Comparison of ENCODE assay signal across 9 mouse cellular contexts in the genomic region with DNA sequence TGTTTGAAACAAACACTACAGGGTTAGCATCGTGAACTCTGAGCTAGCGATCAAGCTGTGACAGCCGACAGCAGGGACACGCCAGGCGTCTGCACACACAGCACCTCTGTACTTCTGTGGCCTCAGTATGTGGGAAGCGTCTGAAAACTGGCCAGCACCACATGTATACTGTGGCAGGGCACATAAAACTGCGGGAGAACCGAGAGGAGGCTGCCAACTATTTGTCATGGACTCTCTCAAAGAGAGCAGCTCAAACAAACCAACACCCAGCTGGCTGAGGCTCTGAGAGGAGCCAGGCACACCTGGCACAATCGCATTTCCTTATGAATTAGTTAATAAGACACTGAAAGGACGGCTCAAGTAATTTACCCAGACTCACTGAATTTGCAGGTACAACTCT. TPM values are rescaled to one million over a fixed set of nuclear protein-coding genes. Genes with fewer than 3 reads are reported as not detected.
DNase-seq lines count a peak whose midpoint lies in the region; ATAC-seq lines count a peak whose summit lies in the region.
"Had no signal": no experiment of that assay in that cellular context is flagged by ENCODE, and none has a peak within 500 bp of the region (broad histone marks: within the 10 kb centered on the region; RNA-seq: fewer than 3 reads in every experiment).

No protein-coding gene starts in this region.

- peak overlapping the region; percentile 35; the same call in 1 of the 2 replicates for H3K27ac ChIP-seq in hindbrain, embryonic 15.5 days (replicated peaks)
- no peak overlapping the region for H3K27ac ChIP-seq in hindbrain, embryonic 10.5 days
- H3K27ac ChIP-seq: liver, embryonic 14.5 days had no signal

- H3K9ac ChIP-seq in hindbrain, embryonic 15.5 days = no peak overlapping the region
- H3K9ac ChIP-seq: liver, embryonic 14.5 days had no signal

- H3K4me1 ChIP-seq in hindbrain, embryonic 15.5 days (replicated peaks) = peaks cover 9% of the 10 kb centered on the region; the same call in 1 of the 2 replicates
- no peaks in the 10 kb centered on the region for H3K4me1 ChIP-seq in hindbrain, embryonic 10.5 days (replicated peaks)

- H3K4me2 ChIP-seq in hindbrain, embryonic 15.5 days = no peak overlapping the region

- no peaks in the 10 kb centered on the region for H3K27me3 ChIP-seq in hindbrain, embryonic 15.5 days
- H3K27me3 ChIP-seq in hindbrain, embryonic 10.5 days (ENCODE audit: insufficient read depth, poor library complexity, severe bottlenecking) = no peaks in the 10 kb centered on the region

- intact Hi-C loops in heart, postnatal 10 days (cut with DNase I) = no loop called here

- peaks cover 10% of the 10 kb centered on the region; the same call in 1 of the 2 replicates for H3K36me3 ChIP-seq in hindbrain, embryonic 15.5 days
- peaks cover 56% of the 10 kb centered on the region for H3K36me3 ChIP-seq in hindbrain, embryonic 10.5 days

- 39% methylated on average over 10 of the region's 10 CpGs for WGBS in hindbrain, embryonic 15.5 days
- 80% methylated on average over 10 of the region's 10 CpGs for WGBS in hindbrain, embryonic 10.5 days

- DNase-seq in hindbrain, embryonic 10.5 days (ENCODE audit: low spot score) = no peak
- DNase-seq in fibroblast of lung, adult 2 months (ENCODE audit: low read depth) = peak; percentile 41
- peak; percentile 34 to 38 for DNase-seq in heart, postnatal 10 days
- DNase-seq in lung, postnatal 4 days = peak; percentile 19 to 63
- no peak for DNase-seq in cerebellum, postnatal 4 days (ENCODE audit: low spot score in 2 of 2)
- no peak for DNase-seq in spleen, adult 18-20 months
- DNase-seq: cerebellum, adult 11-12 months had no signal

- no peaks in the 10 kb centered on the region for H3K9me3 ChIP-seq in hindbrain, embryonic 15.5 days
- no peaks in the 10 kb centered on the region for H3K9me3 ChIP-seq in hindbrain, embryonic 10.5 days

- H3K4me3 ChIP-seq in hindbrain, embryonic 15.5 days = no peak overlapping the region
- H3K4me3 ChIP-seq in hindbrain, embryonic 10.5 days = no peak overlapping the region

- ATAC-seq in hindbrain, embryonic 15.5 days (ENCODE audit: low FRiP score, low read depth) = peak; percentile 78; the same call in 1 of the 2 replicates

RNA-seq across cellular contexts. Expression of a gene that starts 42.0 kb away (rescaled TPM):
- 49.7 and 54.9 TPM in 2 replicates for polyA plus RNA-seq in hindbrain, embryonic 15.5 days (2015; fragmentation: Nextera tagmentation; extraction: Ambion mirVana)
- 82.3 and 113 TPM in 2 replicates for polyA plus RNA-seq in hindbrain, embryonic 10.5 days (2016; fragmentation: Nextera tagmentation; extraction: Ambion mirVana)
- total RNA-seq in heart, postnatal 10 days (2021) = 10 to 100 TPM; 40.4 to 44.6 TPM

Comparison
In these comparisons a context has a peak if more than half of its experiments do, and no peak if none do; other contexts are left out.
1. DNase-seq: peak in fibroblast of lung, adult 2 months (single experiment), heart, postnatal 10 days (2 of 2) and lung, postnatal 4 days (2 of 2); none in hindbrain, embryonic 10.5 days (single experiment), cerebellum, postnatal 4 days (0 of 2) and spleen, adult 18-20 months (0 of 2).